Mouse (Mus musculus) olfactory bulb, adult 2 months (tissue): ENCODE measurements around the gene Anxa4.

Source experiments
- CTCF ChIP-seq: fragments of 200-500 bp; IDR thresholded peaks from 2 replicates; pipeline ENCODE4 v1.5.1; 2012; ENCODE audit warnings: low read depth, mild to moderate bottlenecking, low read length, moderate library complexity; ENCODE audit not compliant: insufficient read depth
- POLR2A ChIP-seq: fragments of 200-500 bp; IDR thresholded peaks from 2 replicates; pipeline ENCODE4 v1.6.1; 2012; ENCODE audit warnings: mild to moderate bottlenecking, low read depth, low read length, moderate library complexity; ENCODE audit not compliant: insufficient read depth

- TF ChIP-seq CTCF: no peak
- no peak for TF ChIP-seq POLR2A
Observed at GRCm38 (mm10) chr6:86788242-86788641, 5.1 kb downstream of the Anxa4 start.
